Mouse (Mus musculus) liver, embryonic 11.5 days (tissue): ENCODE measurements around the gene Gm20696. TPM values are rescaled to one million over a fixed set of nuclear protein-coding genes. Genes with fewer than 3 reads are reported as not detected.

Experiments used
- ATAC-seq: fragments of 200-750 bp; cut with Nextera tagmentation; replicated peaks from 2 replicates; pipeline ENCODE4 v1.8.0; 2017; ENCODE audit warnings: moderate number of reproducible peaks, mild to moderate bottlenecking, moderate TSS enrichment, moderate library complexity; ENCODE audit not compliant: low FRiP score
- DNase-seq: peaks from one replicate; pipeline ENCODE4 v3.0.0-alpha.2; 2017; ENCODE audit warnings: low spot score
- H3K27ac ChIP-seq: fragments of 300-500 bp; sonication (generic); 2 replicates; pipeline ENCODE4 v1.5.1; 2014; ENCODE audit warnings: mild to moderate bottlenecking, low read depth, low read length, control low read depth
- H3K27me3 ChIP-seq: fragments of 300-500 bp; sonication (generic); replicated peaks from 2 replicates; pipeline ENCODE4 v1.6.1; 2014; ENCODE audit warnings: low read length, mixed read lengths; ENCODE audit not compliant: control insufficient read depth, insufficient read depth
- H3K36me3 ChIP-seq: fragments of 300-500 bp; sonication (generic); 2 replicates; pipeline ENCODE4 v1.6.1; 2014; ENCODE audit warnings: mild to moderate bottlenecking, low read length, moderate library complexity, mixed read lengths; ENCODE audit not compliant: control insufficient read depth, insufficient read depth
- H3K4me1 ChIP-seq: fragments of 300-500 bp; sonication (generic); replicated peaks from 2 replicates; pipeline ENCODE4 v1.6.1; 2014; ENCODE audit warnings: low read length, mixed read lengths; ENCODE audit not compliant: control insufficient read depth, insufficient read depth
- H3K4me2 ChIP-seq: fragments of 300-500 bp; sonication (generic); 2 replicates; pipeline ENCODE4 v1.6.1; 2014; ENCODE audit warnings: mild to moderate bottlenecking, control low read depth, moderate library complexity
- H3K4me3 ChIP-seq: fragments of 300-500 bp; sonication (generic); 2 replicates; pipeline ENCODE4 v1.5.1; 2014; ENCODE audit warnings: low read depth, low read length, control low read depth
- H3K9ac ChIP-seq: fragments of 300-500 bp; sonication (generic); 2 replicates; pipeline ENCODE4 v1.6.1; 2014; ENCODE audit warnings: low read depth, low read length, control low read depth
- H3K9me3 ChIP-seq: fragments of 300-500 bp; sonication (generic); 2 replicates; pipeline ENCODE4 v1.6.1; 2016; ENCODE audit warnings: low read length, inconsistent platforms, mixed read lengths; ENCODE audit not compliant: control insufficient read depth
- WGBS: fragments of 180-500 bp; shearing (Covaris S2); extraction: QIAGEN DNeasy Blood & Tissue Kit; methylation state at CpG from one replicate; pipeline ENCODE4 v1.1.7; 2014; 5-methylcytosine and 5-hydroxymethylcytosine counted together
- polyA plus RNA-seq: library from polyadenylated mRNA; unstranded; fragments of >200 nt; fragmentation: Nextera tagmentation; extraction: Ambion mirVana; gene quantifications from 2 replicates; pipeline ENCODE4 v1.2.1, GENCODE M21; 2014

Gm20696 gene
- polyA plus RNA-seq, 1 experiment from 2014 or later, result 2.4 TPM

DNA sequence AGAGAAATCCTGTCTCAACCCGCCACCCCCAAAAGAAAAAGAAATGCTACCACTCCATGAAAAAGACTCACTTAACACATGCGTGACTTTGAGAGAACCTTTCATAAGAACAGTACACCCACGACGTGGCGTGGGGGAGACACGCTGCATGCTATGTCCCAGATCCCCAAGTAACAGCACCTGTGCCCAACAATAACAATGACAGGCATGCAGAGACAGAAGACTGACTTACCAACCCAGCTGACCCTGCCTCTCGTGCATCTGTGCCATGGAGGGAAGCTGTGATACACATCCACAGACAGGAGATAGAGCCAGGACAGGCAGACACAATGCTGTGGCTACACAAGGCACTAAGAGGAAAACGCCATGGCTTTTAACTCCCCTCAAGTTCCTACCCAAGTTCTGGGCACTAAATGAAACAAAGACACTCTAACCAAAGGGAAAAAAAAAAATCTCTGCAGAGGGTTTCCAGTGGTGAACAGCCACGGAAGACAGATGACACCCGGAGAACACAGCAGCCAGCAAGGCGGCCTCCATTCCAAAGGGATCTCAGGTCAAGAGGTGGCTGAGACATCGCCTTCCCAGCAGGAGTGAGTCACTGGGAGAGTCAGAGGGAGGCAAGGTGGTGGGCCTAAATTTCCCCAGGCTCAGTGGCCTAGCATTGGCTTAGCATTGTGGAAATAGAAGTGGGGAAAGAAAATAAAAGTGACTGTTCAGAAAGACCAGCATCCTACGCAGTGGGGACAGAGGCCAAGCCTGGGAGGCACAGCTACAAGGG lies 187.5 kb downstream of the Gm20696 start:
- Histone ChIP-seq H3K9ac (no peak overlapping the region), H3K9me3 (no peaks in the 10 kb centered on the region), H3K27ac (no peak overlapping the region), H3K4me3 (no peak overlapping the region), H3K27me3 (no peaks in the 10 kb centered on the region), H3K4me1 (peaks cover under 1% of the 10 kb centered on the region; the same call in 1 of the 2 replicates), H3K36me3 (no peaks in the 10 kb centered on the region), H3K4me2 (no peak overlapping the region)
- ATAC-seq (no peak), DNase-seq (no peak)
- WGBS, result 84% methylated on average over 13 of the region's 13 CpGs

DNA sequence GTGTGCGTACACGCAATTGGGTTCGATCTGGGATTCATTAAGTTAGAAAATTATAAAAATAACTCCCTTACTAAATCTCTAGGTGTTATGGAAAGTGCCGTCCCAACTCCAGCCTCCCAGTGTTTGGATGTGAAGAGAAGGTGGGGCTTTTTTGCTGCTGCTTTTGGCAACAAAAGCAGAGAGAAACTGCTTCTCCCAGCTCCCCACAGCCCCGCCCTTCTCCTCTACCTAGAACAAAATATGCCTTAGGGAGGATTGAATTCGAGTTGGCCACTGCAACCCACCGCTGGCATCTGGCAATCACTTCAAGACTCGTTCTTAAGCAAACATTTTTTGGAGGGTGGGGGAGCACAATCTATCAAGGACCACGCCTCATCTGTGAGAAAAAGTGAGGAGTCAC lies 191.6 kb downstream of the Gm20696 start:
- H3K4me1 ChIP-seq, result no peaks in the 10 kb centered on the region
- no peak for DNase-seq
- no peak overlapping the region for H3K27ac ChIP-seq
- no peaks in the 10 kb centered on the region for H3K27me3 ChIP-seq
- no peak for ATAC-seq
- no peak overlapping the region for H3K9ac ChIP-seq
- H3K4me2 ChIP-seq, result no peak overlapping the region
- no peak overlapping the region for H3K4me3 ChIP-seq
- H3K9me3 ChIP-seq, result no peaks in the 10 kb centered on the region
- 86% methylated on average over 9 of the region's 9 CpGs for WGBS
- H3K36me3 ChIP-seq, result no peaks in the 10 kb centered on the region

DNA sequence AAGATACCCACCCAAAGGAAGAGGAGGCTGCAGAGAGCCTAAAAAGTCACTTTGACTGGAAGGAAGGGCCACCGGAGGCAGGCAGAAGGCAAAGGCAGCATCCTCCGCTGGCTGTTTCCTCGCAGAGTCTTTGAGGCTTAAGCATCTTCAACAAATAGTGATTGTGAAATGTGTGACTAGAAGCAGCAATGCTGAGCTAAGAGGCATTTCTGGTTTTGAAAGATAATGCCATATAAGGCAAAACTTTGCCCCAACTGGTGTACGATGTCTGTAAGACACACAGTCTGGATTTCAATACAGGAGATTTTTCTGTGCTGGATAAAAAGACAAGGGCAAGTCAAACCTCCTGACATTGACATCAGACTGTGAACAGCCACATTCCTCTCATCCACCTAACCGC lies 195.7 kb downstream of the Gm20696 start:
- ATAC-seq, result no peak
- H3K36me3 ChIP-seq, result no peaks in the 10 kb centered on the region
- no peaks in the 10 kb centered on the region for H3K27me3 ChIP-seq
- no peak for DNase-seq
- no peaks in the 10 kb centered on the region; the same call in 1 of the 2 replicates for H3K4me1 ChIP-seq
- no peak overlapping the region for H3K9ac ChIP-seq
- H3K27ac ChIP-seq, result no peak overlapping the region
- H3K9me3 ChIP-seq, result no peaks in the 10 kb centered on the region
- 76% methylated on average over 5 of the region's 5 CpGs for WGBS
- H3K4me3 ChIP-seq, result no peak overlapping the region
- H3K4me2 ChIP-seq, result no peak overlapping the region

DNA sequence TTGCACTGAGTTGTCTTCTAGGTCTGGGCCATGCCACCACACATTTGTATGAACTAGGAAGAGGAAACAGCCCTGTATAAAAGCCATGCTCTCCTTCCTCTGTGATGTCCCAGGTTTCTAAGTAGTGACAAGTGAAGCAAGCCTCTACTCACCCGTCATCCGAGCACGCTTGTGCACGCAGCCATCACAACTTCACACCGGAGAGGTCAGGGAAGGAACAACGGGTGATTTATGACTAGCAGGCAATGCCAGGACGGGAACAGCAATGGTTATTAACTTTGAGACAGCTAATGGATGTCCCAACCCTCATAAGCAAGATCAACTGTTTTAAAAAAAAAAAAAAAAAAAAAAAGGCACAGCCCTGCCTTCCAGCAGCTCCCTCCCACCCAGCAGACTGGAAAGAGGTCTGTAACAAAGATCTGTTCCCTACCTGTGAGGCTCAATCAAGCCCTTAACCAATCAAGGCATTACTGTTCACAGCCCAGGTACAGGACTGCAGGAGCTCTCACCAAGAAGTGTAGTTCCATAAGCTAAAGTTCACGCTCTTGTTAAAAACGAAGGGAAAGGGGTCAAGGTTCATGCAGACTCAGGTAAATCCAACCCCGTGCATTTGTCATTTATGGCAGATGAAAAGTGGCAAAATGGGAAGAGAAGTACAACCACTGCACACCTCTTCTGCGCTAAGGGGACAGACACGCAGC lies 197.3 kb downstream of the Gm20696 start:
- Histone ChIP-seq H3K4me3 (no peak overlapping the region), H3K4me1 (no peaks in the 10 kb centered on the region; the same call in 1 of the 2 replicates), H3K27me3 (no peaks in the 10 kb centered on the region), H3K36me3 (no peaks in the 10 kb centered on the region), H3K9ac (no peak overlapping the region), H3K9me3 (no peaks in the 10 kb centered on the region), H3K4me2 (no peak overlapping the region), H3K27ac (no peak overlapping the region)
- WGBS, result 75% methylated on average over 12 of the region's 12 CpGs
- DNase-seq, result no peak
- no peak for ATAC-seq

DNA sequence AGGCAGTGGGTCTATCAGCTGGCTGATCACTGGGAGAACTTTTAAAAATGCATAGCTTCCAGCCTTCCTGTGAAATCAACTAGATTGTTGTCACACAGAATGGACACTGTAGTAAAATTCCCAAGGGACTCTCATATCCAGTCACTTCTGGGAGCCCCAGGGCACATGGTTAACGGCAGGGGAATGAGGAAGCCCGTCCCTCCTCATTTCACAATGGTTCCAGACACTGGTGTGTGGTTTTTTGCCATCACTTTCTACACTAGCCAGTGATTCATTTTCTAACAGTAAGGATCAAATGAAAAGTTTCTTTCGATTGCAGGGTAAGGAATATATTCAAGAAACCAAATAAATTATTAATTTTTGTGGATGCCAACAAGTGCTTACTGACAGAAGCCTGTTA lies 198.8 kb downstream of the Gm20696 start:
- H3K27me3 ChIP-seq, result no peaks in the 10 kb centered on the region
- H3K4me3 ChIP-seq, result no peak overlapping the region
- H3K36me3 ChIP-seq, result no peaks in the 10 kb centered on the region
- ATAC-seq, result no peak
- no peaks in the 10 kb centered on the region; the same call in 1 of the 2 replicates for H3K4me1 ChIP-seq
- WGBS, result 71% methylated on average over 3 of the region's 3 CpGs
- H3K27ac ChIP-seq, result no peak overlapping the region
- no peak overlapping the region for H3K9ac ChIP-seq
- no peaks in the 10 kb centered on the region for H3K9me3 ChIP-seq
- no peak for DNase-seq
- no peak overlapping the region for H3K4me2 ChIP-seq

DNA sequence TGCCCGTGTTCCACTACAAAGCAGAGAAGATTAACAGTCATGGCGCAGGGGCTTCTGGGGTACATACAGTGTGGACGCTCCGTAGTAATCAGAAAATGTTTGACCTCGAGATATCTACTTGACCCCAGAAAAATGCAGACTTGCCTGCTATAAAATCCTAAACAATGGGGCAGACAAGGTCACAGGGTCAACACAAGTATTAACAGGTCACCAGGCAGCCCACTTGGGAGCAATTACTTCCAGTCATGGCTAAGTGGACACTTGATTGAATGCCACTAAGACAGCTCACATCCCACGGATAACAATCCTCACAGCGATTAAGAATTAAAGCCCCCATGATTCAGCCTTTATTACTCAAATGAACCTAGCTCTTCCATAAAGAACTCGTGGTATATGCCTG lies 199.5 kb downstream of the Gm20696 start:
- no peaks in the 10 kb centered on the region; the same call in 1 of the 2 replicates for H3K4me1 ChIP-seq
- no peak for ATAC-seq
- WGBS, result 56% methylated on average over 8 of the region's 8 CpGs
- DNase-seq, result no peak
- no peak overlapping the region for H3K9ac ChIP-seq
- no peaks in the 10 kb centered on the region for H3K9me3 ChIP-seq
- no peak overlapping the region for H3K4me3 ChIP-seq
- H3K27me3 ChIP-seq, result no peaks in the 10 kb centered on the region
- no peak overlapping the region for H3K4me2 ChIP-seq
- no peaks in the 10 kb centered on the region for H3K36me3 ChIP-seq
- H3K27ac ChIP-seq, result no peak overlapping the region

DNA sequence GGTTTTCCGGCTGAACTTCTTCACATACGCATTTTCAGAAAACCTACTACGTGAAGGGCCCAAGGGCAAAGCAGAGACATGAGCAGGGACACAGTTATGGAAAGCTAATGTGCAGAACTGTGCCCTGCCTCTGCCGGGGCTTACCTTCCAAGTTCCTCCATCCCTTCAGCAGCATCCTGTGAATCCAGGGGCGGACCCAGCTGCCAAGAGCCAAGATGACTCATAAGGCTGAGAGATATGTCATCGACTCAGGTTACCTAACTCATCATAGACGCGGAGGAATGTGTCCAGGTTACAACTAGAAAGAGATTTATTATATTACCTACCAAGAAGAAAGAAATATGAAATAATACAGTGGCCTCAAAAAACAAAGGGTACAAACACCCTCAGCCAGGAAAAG lies 200.2 kb downstream of the Gm20696 start:
- DNase-seq (no peak), ATAC-seq (no peak)
- 72% methylated on average over 8 of the region's 8 CpGs for WGBS
- Histone ChIP-seq H3K27ac (no peak overlapping the region), H3K4me1 (no peaks in the 10 kb centered on the region; the same call in 1 of the 2 replicates), H3K9ac (no peak overlapping the region), H3K4me3 (no peak overlapping the region), H3K9me3 (no peaks in the 10 kb centered on the region), H3K4me2 (no peak overlapping the region), H3K27me3 (no peaks in the 10 kb centered on the region), H3K36me3 (no peaks in the 10 kb centered on the region)

DNA sequence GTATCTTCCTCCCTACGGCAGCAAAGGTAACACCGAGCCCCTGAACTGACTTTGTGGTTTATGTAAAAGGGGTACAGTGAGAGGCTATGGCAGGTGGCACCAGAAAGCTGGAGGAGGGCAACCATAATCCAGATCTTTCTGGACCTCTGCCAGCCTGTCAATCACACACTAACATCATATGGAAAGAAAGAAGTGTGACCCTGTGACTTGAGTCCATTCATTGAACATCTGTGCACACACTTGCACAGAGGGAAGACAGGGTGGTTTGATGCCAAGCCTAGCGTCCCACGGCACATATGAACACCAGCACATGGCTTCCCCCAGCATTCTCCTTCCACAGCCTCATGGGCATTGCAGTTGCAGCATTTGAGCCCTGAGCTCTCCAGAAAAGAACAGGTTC lies 202.1 kb downstream of the Gm20696 start:
- 89% methylated on average over 4 of the region's 4 CpGs for WGBS
- no peak overlapping the region for H3K4me3 ChIP-seq
- DNase-seq (no peak), ATAC-seq (no peak)
- no peak overlapping the region for H3K4me2 ChIP-seq
- no peaks in the 10 kb centered on the region; the same call in 1 of the 2 replicates for H3K36me3 ChIP-seq
- H3K27ac ChIP-seq, result no peak overlapping the region
- no peak overlapping the region for H3K9ac ChIP-seq
- H3K27me3 ChIP-seq, result no peaks in the 10 kb centered on the region
- H3K9me3 ChIP-seq, result no peaks in the 10 kb centered on the region
- H3K4me1 ChIP-seq, result no peaks in the 10 kb centered on the region; the same call in 1 of the 2 replicates
